Mouse (Mus musculus) CH12.LX (cell line): ENCODE results near the gene Rgl2.

ENCODE experiments used
- CTCF ChIP-seq, 2 experiments: IDR thresholded peaks in 1 of 2; conservative IDR thresholded peaks in 1 of 2; 2 replicates each; pipeline ENCODE4 v1.5.1; 2011 to 2012; ENCODE audit warnings: low read depth in 2 of 2, low read length in 2 of 2, improper control_type of control experiment in 1 of 2, inconsistent platforms in 1 of 2, mild to moderate bottlenecking in 1 of 2, moderate library complexity in 1 of 2
- MAFK ChIP-seq: IDR thresholded peaks from 2 replicates; pipeline ENCODE4 v1.6.1; 2011; ENCODE audit warnings: low read length, improper control_type of control experiment; ENCODE audit not compliant: insufficient replicate concordance
- ZNF384 ChIP-seq: IDR thresholded peaks from 2 replicates; pipeline ENCODE4 v1.6.1; 2012; ENCODE audit warnings: low read depth, low read length, improper control_type of control experiment, inconsistent platforms

GRCm38 (mm10) chr17:33932970-33933369 lies 3.6 kb downstream of the Rgl2 start:
- TF ChIP-seq ZNF384 (no peak), MAFK (no peak), CTCF (conservative IDR thresholded peaks at IDR 0.05 in 1 of 2, IDR thresholded peaks at IDR 0.05 in 1 of 2; ENCODE audit: low read depth in 2 of 2, low read length in 2 of 2) (no peak)
